Mouse (Mus musculus): Measurements from ENCODE around the gene Slc7a9. TPM values are rescaled to one million over a fixed set of nuclear protein-coding genes. Genes with fewer than 3 reads are reported as not detected.

The Slc7a9 gene
- polyA plus RNA-seq (2014; fragmentation: Illumina TruSeq; extraction: RNeasy Lipid Tissue Mini Kit (QIAGEN cat#74804); ENCODE audit: insufficient read depth, low read depth, low replicate concordance), result not detected

DNA sequence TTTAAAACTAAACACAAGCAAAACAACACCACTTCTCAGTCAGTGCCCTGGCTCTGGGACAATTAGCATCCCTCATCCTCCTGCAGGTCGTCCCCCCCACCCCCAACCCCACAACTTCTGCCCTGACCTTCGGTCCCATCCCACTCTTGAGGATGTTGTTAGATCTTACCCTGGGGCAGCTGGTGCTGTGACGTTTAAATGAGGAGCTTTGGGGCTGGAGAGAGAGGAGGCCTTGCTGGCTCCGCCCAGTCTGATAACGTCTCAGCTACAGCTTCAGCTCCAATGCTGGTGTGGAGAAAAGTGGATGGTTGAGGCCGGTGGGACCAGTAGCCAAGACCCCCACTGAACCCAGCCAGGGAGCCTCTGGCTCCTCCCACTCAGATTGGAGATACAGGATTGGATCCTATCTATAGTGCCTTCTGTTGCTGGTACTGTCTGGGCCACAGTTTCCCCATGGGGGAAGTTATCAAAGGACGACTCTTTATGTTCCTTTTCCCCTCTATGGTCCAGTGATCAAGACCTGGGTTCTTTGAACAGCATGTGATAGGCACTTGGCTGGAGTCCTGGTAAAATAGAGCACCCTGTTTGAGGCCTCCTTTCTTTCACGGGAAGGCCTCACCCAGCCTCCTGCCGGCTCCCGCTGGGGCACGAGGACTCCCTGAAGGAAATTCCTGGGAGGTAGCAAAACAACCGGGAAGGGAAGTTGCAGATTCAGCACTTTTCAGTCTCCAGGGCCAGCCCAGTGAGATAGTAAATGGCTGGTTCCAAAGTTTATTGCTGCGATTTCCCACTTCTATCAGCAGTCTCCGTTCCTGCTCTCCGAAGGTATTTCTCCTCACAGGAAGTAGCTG is at the start of gene Slc7a9:
Gene Slc7a9 (plus strand): TSS at position 801 of the 851 bp plus-strand sequence.

Other genes with a start within 250 kb of the Slc7a9 start
- 4.5 TPM for gene Lrp3, start 233.3 kb upstream of the Slc7a9 start, polyA plus RNA-seq (2014; fragmentation: Illumina TruSeq; extraction: RNeasy Lipid Tissue Mini Kit (QIAGEN cat#74804); ENCODE audit: insufficient read depth, low read depth, low replicate concordance)
- 5.9 TPM for gene Gpatch1, start 130.4 kb upstream of the Slc7a9 start, polyA plus RNA-seq (2014; fragmentation: Illumina TruSeq; extraction: RNeasy Lipid Tissue Mini Kit (QIAGEN cat#74804); ENCODE audit: insufficient read depth, low read depth, low replicate concordance)
- gene Rhpn2, start 114.6 kb upstream of the Slc7a9 start, polyA plus RNA-seq (2014; fragmentation: Illumina TruSeq; extraction: RNeasy Lipid Tissue Mini Kit (QIAGEN cat#74804); ENCODE audit: insufficient read depth, low read depth, low replicate concordance), result 6.3 TPM
- 4.6 TPM for gene Faap24, start 52.0 kb upstream of the Slc7a9 start, polyA plus RNA-seq (2014; fragmentation: Illumina TruSeq; extraction: RNeasy Lipid Tissue Mini Kit (QIAGEN cat#74804); ENCODE audit: insufficient read depth, low read depth, low replicate concordance)
- 11.2 TPM for gene Cep89, start 51.8 kb upstream of the Slc7a9 start, polyA plus RNA-seq (2014; fragmentation: Illumina TruSeq; extraction: RNeasy Lipid Tissue Mini Kit (QIAGEN cat#74804); ENCODE audit: insufficient read depth, low read depth, low replicate concordance)
- gene Tdrd12, start 88.9 kb downstream of the Slc7a9 start, polyA plus RNA-seq (2014; fragmentation: Illumina TruSeq; extraction: RNeasy Lipid Tissue Mini Kit (QIAGEN cat#74804); ENCODE audit: insufficient read depth, low read depth, low replicate concordance), result not detected
- gene Nudt19, start 107.5 kb downstream of the Slc7a9 start, polyA plus RNA-seq (2014; fragmentation: Illumina TruSeq; extraction: RNeasy Lipid Tissue Mini Kit (QIAGEN cat#74804); ENCODE audit: insufficient read depth, low read depth, low replicate concordance), result 28.6 TPM
- 0.03 TPM for gene Rgs9bp, start 136.8 kb downstream of the Slc7a9 start, polyA plus RNA-seq (2014; fragmentation: Illumina TruSeq; extraction: RNeasy Lipid Tissue Mini Kit (QIAGEN cat#74804); ENCODE audit: insufficient read depth, low read depth, low replicate concordance)
- gene Ankrd27, start 137.4 kb downstream of the Slc7a9 start, polyA plus RNA-seq (2014; fragmentation: Illumina TruSeq; extraction: RNeasy Lipid Tissue Mini Kit (QIAGEN cat#74804); ENCODE audit: insufficient read depth, low read depth, low replicate concordance), result 11.8 TPM
- gene Pdcd5, start 198.7 kb downstream of the Slc7a9 start, polyA plus RNA-seq (2014; fragmentation: Illumina TruSeq; extraction: RNeasy Lipid Tissue Mini Kit (QIAGEN cat#74804); ENCODE audit: insufficient read depth, low read depth, low replicate concordance), result 105 TPM